Mouse (Mus musculus): Measurements from ENCODE around the gene Rgp1. TPM values are rescaled to one million over a fixed set of nuclear protein-coding genes. Genes with fewer than 3 reads are reported as not detected.

Rgp1 gene
- total and polyA plus RNA-seq, 3 experiments: 17.1 to 47.6 TPM; not detected in 1

DNA sequence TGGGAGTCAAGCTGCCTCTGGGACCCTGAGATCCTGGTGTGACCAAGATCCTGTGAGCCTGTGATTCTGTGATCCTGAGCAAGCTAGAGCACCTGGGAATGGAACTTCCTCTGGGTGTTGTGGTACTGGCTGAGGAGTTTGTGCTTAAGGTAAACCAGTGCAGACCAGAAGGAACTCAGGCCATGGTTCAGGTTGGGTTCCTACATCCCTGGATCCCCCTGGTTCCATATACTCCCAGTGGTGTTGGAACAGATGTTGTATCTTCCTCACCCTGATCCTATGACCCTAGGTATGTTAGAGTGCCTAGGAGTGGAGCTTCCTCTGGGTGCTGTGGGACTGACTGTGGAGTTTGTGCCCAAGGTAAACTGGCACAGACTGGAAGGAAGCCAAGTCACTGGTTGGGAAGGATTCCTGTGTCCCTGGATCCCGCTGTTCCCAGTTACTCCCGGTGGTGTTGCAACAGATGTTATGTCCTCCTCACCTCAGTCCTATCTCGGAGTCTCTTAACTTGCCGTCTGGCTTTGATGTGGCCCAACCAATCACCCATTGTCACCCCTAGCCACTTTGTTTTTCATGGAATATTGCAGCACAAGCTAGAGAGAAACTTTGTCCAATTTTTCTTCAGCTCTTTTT lies 41.7 kb downstream of the Rgp1 start:
- no peaks in the 10 kb centered on the region for H3K4me1 ChIP-seq (ENCODE audit: control insufficient read depth in 1 of 2, insufficient read depth in 2 of 2, low read length in 2 of 2)
- H3K9me3 ChIP-seq (replicated peaks; ENCODE audit: insufficient read depth, low read length): no peaks in the 10 kb centered on the region
- H3K79me2 ChIP-seq (ENCODE audit: control insufficient read depth, insufficient read depth, low read length, poor library complexity): no peaks in the 10 kb centered on the region
- no peaks in the 10 kb centered on the region for H3K36me3 ChIP-seq (ENCODE audit: control insufficient read depth in 1 of 2, insufficient read depth in 2 of 2, low read length in 2 of 2)
- TF ChIP-seq MYB (IDR thresholded peaks at IDR 0.05; ENCODE audit: low read depth, low read length) (no peak), GABPA (IDR thresholded peaks at IDR 0.05; ENCODE audit: low read depth, low read length) (no peak), USF1 (IDR thresholded peaks at IDR 0.05; ENCODE audit: low read depth, low read length) (no peak), TBP (IDR thresholded peaks at IDR 0.05; ENCODE audit: low read depth, low read length) (no peak), SIN3A (IDR thresholded peaks at IDR 0.05; ENCODE audit: low read length) (no peak), MEF2A (IDR thresholded peaks at IDR 0.05; ENCODE audit: extremely low read depth, insufficient replicate concordance, low read depth, low read length, poor library complexity, severe bottlenecking) (no peak), TCF12 (IDR thresholded peaks at IDR 0.05; ENCODE audit: low read depth, low read length) (no peak), RCOR1 (IDR thresholded peaks at IDR 0.05; ENCODE audit: low read depth, low read length) (no peak), USF2 (IDR thresholded peaks at IDR 0.05; ENCODE audit: borderline replicate concordance in 1 of 2, insufficient read depth in 1 of 2, low read depth in 1 of 2, low read length in 2 of 2) (no peak), MYC (IDR thresholded peaks at IDR 0.05; ENCODE audit: low read depth, low read length) (no peak), JUND (IDR thresholded peaks at IDR 0.05; ENCODE audit: low read depth, low read length) (no peak), POLR2A (IDR thresholded peaks at IDR 0.05; ENCODE audit: control insufficient read depth in 1 of 2, insufficient read depth in 1 of 2, low read depth in 1 of 2, low read length in 2 of 2, poor library complexity in 1 of 2) (no peak), CHD2 (IDR thresholded peaks at IDR 0.05; ENCODE audit: low read length) (no peak), UBTF (IDR thresholded peaks at IDR 0.05; ENCODE audit: borderline replicate concordance, insufficient read depth, low read depth, low read length) (no peak), NRF1 (IDR thresholded peaks at IDR 0.05; ENCODE audit: insufficient read depth, low read depth, low read length, poor library complexity, severe bottlenecking) (no peak)
- no peak overlapping the region for H3K27ac ChIP-seq (ENCODE audit: control insufficient read depth, low read depth, low read length)
- no peak overlapping the region for H3K4me3 ChIP-seq (ENCODE audit: control insufficient read depth in 1 of 2, insufficient read depth in 1 of 2, low read depth in 2 of 2, low read length in 2 of 2)
- H3K27me3 ChIP-seq (ENCODE audit: control insufficient read depth in 1 of 2, insufficient read depth in 2 of 2, low read length in 2 of 2): no peaks in the 10 kb centered on the region
- no peak overlapping the region for H3K9ac ChIP-seq (ENCODE audit: control insufficient read depth, low read depth, low read length, poor library complexity, severe bottlenecking)
- no peak for DNase-seq (ENCODE audit: low read depth, low spot score)

DNA sequence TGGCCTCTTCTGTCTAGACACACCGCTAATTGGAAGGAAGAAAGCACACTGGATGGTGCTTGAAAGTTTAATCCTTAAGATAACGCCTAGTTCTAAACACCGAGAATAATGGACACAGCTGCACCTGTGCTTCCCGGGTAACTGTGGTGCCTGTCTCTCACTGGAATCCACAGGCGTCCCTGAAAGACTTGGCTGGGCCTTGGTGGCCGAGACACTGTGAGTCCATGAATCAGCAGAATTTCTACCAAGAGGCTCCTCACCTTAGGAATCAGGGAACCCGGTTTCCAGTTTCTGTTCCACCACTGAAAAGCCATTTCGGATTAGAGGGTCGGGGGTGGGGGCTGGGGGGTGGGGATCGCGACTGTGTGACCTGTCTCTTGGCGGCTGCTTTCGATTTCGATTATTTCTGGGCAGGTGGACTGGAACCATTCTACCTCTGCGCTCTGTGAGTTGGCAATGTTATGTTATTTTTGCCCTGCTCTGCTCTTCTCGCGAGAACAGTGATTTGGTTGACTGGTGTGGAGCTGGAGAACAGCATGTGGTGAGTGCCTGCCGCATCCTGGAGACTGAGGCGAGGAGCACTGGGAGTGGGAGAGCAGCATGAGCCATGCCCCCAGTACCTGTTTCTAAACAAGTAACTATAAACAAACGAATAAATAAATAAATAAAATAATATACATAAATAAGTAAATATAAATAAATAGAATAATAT lies 50.7 kb downstream of the Rgp1 start:
- peaks cover 4 to 6% of the 10 kb centered on the region in 2 experiments for H3K27me3 ChIP-seq (ENCODE audit: control insufficient read depth in 1 of 2, insufficient read depth in 2 of 2, low read length in 2 of 2)

More for the DNA sequence above, 50.7 kb downstream of the Rgp1 start:
- no peak for DNase-seq (ENCODE audit: low read depth, low spot score)
- Histone ChIP-seq H3K79me2 (ENCODE audit: control insufficient read depth, insufficient read depth, low read length, poor library complexity) (no peaks in the 10 kb centered on the region), H3K36me3 (ENCODE audit: control insufficient read depth in 1 of 2, insufficient read depth in 2 of 2, low read length in 2 of 2) (no peaks in the 10 kb centered on the region), H3K27ac (ENCODE audit: control insufficient read depth, low read depth, low read length) (no peak overlapping the region), H3K4me1 (ENCODE audit: control insufficient read depth in 1 of 2, insufficient read depth in 2 of 2, low read length in 2 of 2) (no peaks in the 10 kb centered on the region; a peak in 1 of 4 replicates), H3K9me3 (replicated peaks; ENCODE audit: insufficient read depth, low read length) (no peaks in the 10 kb centered on the region), H3K9ac (ENCODE audit: control insufficient read depth, low read depth, low read length, poor library complexity, severe bottlenecking) (no peak overlapping the region), H3K4me3 (ENCODE audit: control insufficient read depth in 1 of 2, insufficient read depth in 1 of 2, low read depth in 2 of 2, low read length in 2 of 2) (no peak overlapping the region)
- no peak for TF ChIP-seq CHD2 (IDR thresholded peaks at IDR 0.05; ENCODE audit: low read length)
- no peak for TF ChIP-seq MXI1 (IDR thresholded peaks at IDR 0.05; ENCODE audit: low read depth, low read length)
- TF ChIP-seq RCOR1 (IDR thresholded peaks at IDR 0.05; ENCODE audit: low read depth, low read length): no peak
- no peak for TF ChIP-seq MYB (IDR thresholded peaks at IDR 0.05; ENCODE audit: low read depth, low read length)
- TF ChIP-seq GABPA (IDR thresholded peaks at IDR 0.05; ENCODE audit: low read depth, low read length): no peak
- no peak for TF ChIP-seq NELFE (IDR thresholded peaks at IDR 0.05; ENCODE audit: low read depth, low read length)
- no peak for TF ChIP-seq USF1 (IDR thresholded peaks at IDR 0.05; ENCODE audit: low read depth, low read length)
- TF ChIP-seq ELF1 (IDR thresholded peaks at IDR 0.05; ENCODE audit: low read depth, low read length): no peak
- TF ChIP-seq ZKSCAN1 (IDR thresholded peaks at IDR 0.05; ENCODE audit: low read depth, low read length): no peak
- TF ChIP-seq GATA1 (IDR thresholded peaks at IDR 0.05; ENCODE audit: low read depth, low read length): no peak
- no peak for TF ChIP-seq CHD1 (IDR thresholded peaks at IDR 0.05; ENCODE audit: low read depth, low read length)
- no peak for TF ChIP-seq NRF1 (IDR thresholded peaks at IDR 0.05; ENCODE audit: insufficient read depth, low read depth, low read length, poor library complexity, severe bottlenecking)
- no peak for TF ChIP-seq SMC3 (IDR thresholded peaks at IDR 0.05; ENCODE audit: low read depth, low read length)
- no peak for TF ChIP-seq ZC3H11A (IDR thresholded peaks at IDR 0.05; ENCODE audit: low read depth, low read length)
- no peak for TF ChIP-seq EP300 (IDR thresholded peaks at IDR 0.05; ENCODE audit: low read depth in 1 of 2, low read length in 2 of 2)
- TF ChIP-seq E2F4 (IDR thresholded peaks at IDR 0.05; ENCODE audit: borderline replicate concordance, low read depth, low read length): no peak
- no peak for TF ChIP-seq POLR2A (IDR thresholded peaks at IDR 0.05; ENCODE audit: control insufficient read depth in 1 of 2, insufficient read depth in 1 of 2, low read depth in 1 of 2, low read length in 2 of 2, poor library complexity in 1 of 2)
- no peak for TF ChIP-seq TAL1 (IDR thresholded peaks at IDR 0.05; ENCODE audit: low read length)
- TF ChIP-seq CTCF (IDR thresholded peaks at IDR 0.05 in 2 of 3, conservative IDR thresholded peaks at IDR 0.05 in 1 of 3; ENCODE audit: control insufficient read depth in 1 of 3, insufficient read depth in 1 of 3, low read depth in 2 of 3, low read length in 3 of 3, poor library complexity in 1 of 3, severe bottlenecking in 1 of 3): no peak
- TF ChIP-seq USF2 (IDR thresholded peaks at IDR 0.05; ENCODE audit: borderline replicate concordance in 1 of 2, insufficient read depth in 1 of 2, low read depth in 1 of 2, low read length in 2 of 2): no peak
